Mouse (Mus musculus) CD8-positive naive resting alpha-beta T cell, adult 57 days (primary cell): Measurements from ENCODE around the gene Cdc26. TPM values are rescaled to one million over a fixed set of nuclear protein-coding genes. Genes with fewer than 3 reads are reported as not detected.

ENCODE experiments used
- total RNA-seq: library from RNA; stranded (reverse); gene quantifications from one replicate; pipeline ENCODE4 v1.2.4, GENCODE M21; 2023

Cdc26 gene
- 46.1 TPM for total RNA-seq

DNA sequence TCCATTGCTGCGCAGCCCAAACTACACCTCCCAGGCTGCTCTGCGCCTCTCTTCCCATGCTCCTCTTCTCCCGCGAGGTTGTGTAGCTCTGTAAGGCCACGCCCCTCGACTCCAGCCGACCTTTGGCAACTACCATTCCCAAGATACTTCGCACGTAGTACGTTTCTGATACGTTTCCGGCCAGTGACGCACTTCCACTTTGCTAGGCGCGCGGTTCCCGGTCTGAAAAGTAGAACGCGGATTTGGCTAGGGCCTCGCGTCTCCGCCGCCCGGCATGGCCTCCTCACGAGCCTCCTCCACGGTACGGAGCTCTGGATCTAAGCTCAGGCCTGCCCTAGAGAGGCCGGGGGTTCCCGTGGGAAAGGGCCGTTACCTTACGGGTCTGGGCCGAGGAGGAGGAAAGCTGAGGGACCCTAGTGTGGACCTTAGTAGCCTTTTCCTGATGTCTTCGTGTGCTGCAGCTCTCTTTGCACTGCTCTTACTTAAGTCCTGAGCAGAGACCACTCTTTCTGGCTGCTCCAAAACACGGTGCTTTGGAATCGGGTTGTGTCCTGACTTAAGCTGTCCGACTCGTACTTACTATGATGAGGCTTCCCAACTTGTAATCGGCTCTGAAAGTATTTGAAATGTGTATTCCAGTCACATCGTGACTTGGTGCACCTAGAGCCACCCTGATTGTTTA, at the start of gene Cdc26, which contains the start of gene Prpf4:
TSS of gene Cdc26 (minus strand) at position 42 of the 682 bp plus-strand sequence.
TSS of gene Prpf4 (plus strand) at position 197 of the 682 bp plus-strand sequence.

DNA sequence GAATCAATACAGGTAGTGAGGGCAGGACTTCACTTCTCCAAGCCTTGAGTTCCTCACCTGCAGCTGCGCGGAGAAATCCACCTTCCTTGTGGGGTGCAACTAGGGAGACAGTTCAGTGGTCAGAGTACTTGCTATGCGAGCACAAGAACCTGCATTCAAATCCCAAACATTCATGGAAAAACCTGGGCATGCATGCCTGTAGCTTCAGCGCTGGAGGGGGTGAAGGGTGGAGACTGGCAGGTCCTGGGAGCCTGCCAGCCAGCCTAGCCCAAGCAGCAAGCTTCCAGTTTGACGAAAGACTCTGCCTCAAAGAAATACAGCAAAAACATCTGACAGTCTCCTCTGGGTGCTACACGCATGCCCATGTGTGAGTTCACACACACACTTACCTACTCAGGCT, 26.6 kb upstream of the Cdc26 start, which contains the start of gene Rnf183:
TSS of gene Rnf183 (minus strand) at position 172 of the 400 bp plus-strand sequence.

DNA sequence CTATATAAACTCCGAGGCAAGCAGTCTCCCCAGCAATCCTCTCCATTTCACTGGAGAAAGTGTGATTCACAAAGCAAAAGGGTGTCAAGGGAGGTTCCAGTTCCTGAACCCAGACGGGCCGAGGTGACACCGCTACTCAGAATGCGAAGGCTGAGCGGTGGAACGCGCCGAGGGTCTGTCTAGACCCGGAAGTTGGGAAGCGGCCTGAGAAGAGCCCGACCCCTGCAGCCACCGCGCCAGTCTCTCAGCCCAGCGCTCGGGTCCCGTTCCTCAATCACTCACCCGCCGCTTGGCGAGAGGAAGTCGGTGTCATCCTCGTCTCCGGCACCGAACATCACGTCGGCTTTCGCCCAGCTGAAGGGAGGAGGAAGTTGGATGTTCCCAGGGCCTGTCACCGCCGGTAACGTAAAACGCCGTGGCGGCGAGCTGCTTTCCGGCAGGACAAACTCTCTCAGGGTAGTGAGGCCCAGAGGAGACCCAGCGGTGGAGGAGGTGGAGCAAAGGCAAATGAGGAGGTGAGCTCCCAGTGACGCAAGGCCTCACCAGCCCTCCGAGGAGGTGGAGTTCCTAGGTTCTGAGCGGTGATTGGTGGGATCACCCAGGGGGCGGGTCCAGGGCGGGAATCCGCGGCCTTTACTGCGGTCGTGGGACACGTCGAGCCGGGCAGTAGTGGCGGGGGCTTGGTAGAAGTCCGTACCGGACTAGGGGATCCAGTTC, 48.2 kb downstream of the Cdc26 start, which contains the start of the genes Fkbp15 and Slc31a1:
TSS of gene Fkbp15 (minus strand) at position 461 of the 717 bp plus-strand sequence.
TSS of gene Slc31a1 (plus strand) at position 640 of the 717 bp plus-strand sequence.

Other genes starting within 250 kb of the Cdc26 start
- gene Zfp37, start 177.6 kb downstream of the Cdc26 start, total RNA-seq, result not detected
- gene Slc31a2, start 146.1 kb downstream of the Cdc26 start, total RNA-seq, result 3.6 TPM
- 85.9 TPM for gene Fkbp15, start 48.1 kb downstream of the Cdc26 start, total RNA-seq
- 8.1 TPM for gene Slc31a1, start 47.9 kb downstream of the Cdc26 start, total RNA-seq
- 24.8 TPM for gene Prpf4, start 155 bp upstream of the Cdc26 start, total RNA-seq
- gene Rnf183, start 26.6 kb upstream of the Cdc26 start, total RNA-seq, result not detected
- gene Wdr31, start 62.3 kb upstream of the Cdc26 start, total RNA-seq, result not detected
- 0.95 TPM for gene Bspry, start 71.4 kb upstream of the Cdc26 start, total RNA-seq
- gene Hdhd3, start 94.8 kb upstream of the Cdc26 start, total RNA-seq, result not detected
- 13.2 TPM for gene Alad, start 111.3 kb upstream of the Cdc26 start, total RNA-seq
- 20.5 TPM for gene Pole3, start 116.4 kb upstream of the Cdc26 start, total RNA-seq
- 2.5 TPM for gene 4933430I17Rik, start 116.7 kb upstream of the Cdc26 start, total RNA-seq
- gene Rgs3, start 151.2 kb upstream of the Cdc26 start, total RNA-seq, result 77.5 TPM